Mouse (Mus musculus): ENCODE data around the gene Zfp36l2.
"Not testable (repeated sequence)": the region's sequence is repeated elsewhere in the genome, so short reads cannot be mapped to it uniquely, and the experiment has no call there.

The Zfp36l2 gene

GRCm38 (mm10) chr17:84195003-84195395 is 7.3 kb upstream of the Zfp36l2 start:
- no peak for DNase-seq (ENCODE audit: low spot score)

GRCm38 (mm10) chr17:84194282-84195002 is 6.7 kb upstream of the Zfp36l2 start:
- no peak for DNase-seq (ENCODE audit: low spot score)

GRCm38 (mm10) chr17:84193411-84193810 is 5.7 kb upstream of the Zfp36l2 start:
- no peak for DNase-seq (ENCODE audit: low spot score)

GRCm38 (mm10) chr17:84191946-84192345 is 4.2 kb upstream of the Zfp36l2 start:
- DNase-seq (ENCODE audit: low spot score): no peak

GRCm38 (mm10) chr17:84190885-84191284 is 3.1 kb upstream of the Zfp36l2 start:
- DNase-seq (ENCODE audit: low spot score): peak; percentile 46

GRCm38 (mm10) chr17:84189127-84189854 is 1.5 kb upstream of the Zfp36l2 start:
- no peak for DNase-seq (ENCODE audit: low spot score)

- peak; percentile 96 for DNase-seq (ENCODE audit: low spot score)
Observed at GRCm38 (mm10) chr17:84188374-84188961, 721 bp upstream of the Zfp36l2 start.

GRCm38 (mm10) chr17:84187264-84187663 is 483 bp downstream of the Zfp36l2 start:
- not testable (repeated sequence) for DNase-seq (ENCODE audit: low spot score)

- peak; percentile 77 for DNase-seq (ENCODE audit: low spot score)
Observed at GRCm38 (mm10) chr17:84186451-84187202, 1.1 kb downstream of the Zfp36l2 start.

GRCm38 (mm10) chr17:84185581-84186450 is 1.9 kb downstream of the Zfp36l2 start:
- DNase-seq (ENCODE audit: low spot score): peak; percentile 73

- peak; percentile 38 for DNase-seq (ENCODE audit: low spot score)
Observed at GRCm38 (mm10) chr17:84185011-84185411, 2.7 kb downstream of the Zfp36l2 start.

- DNase-seq (ENCODE audit: low spot score): peak; percentile 95
Observed at GRCm38 (mm10) chr17:84183291-84183781, 4.4 kb downstream of the Zfp36l2 start.

- peak; percentile 58 for DNase-seq (ENCODE audit: low spot score)
Observed at GRCm38 (mm10) chr17:84182311-84183271, 5.2 kb downstream of the Zfp36l2 start.

- DNase-seq (ENCODE audit: low spot score): peak; percentile 24
Observed at GRCm38 (mm10) chr17:84181502-84182310, 6.0 kb downstream of the Zfp36l2 start.

GRCm38 (mm10) chr17:84180715-84181501 is 6.8 kb downstream of the Zfp36l2 start:
- no peak for DNase-seq (ENCODE audit: low spot score)

- no peak for DNase-seq (ENCODE audit: low spot score)
Observed at GRCm38 (mm10) chr17:84179973-84180365, 7.8 kb downstream of the Zfp36l2 start.

- DNase-seq (ENCODE audit: low spot score): no peak
Observed at GRCm38 (mm10) chr17:84179026-84179972, 8.4 kb downstream of the Zfp36l2 start.

All from yolk sac, embryonic 10.5 days (tissue).